Mouse (Mus musculus): Measurements from ENCODE around the gene 9130019O22Rik. TPM values are rescaled to one million over a fixed set of nuclear protein-coding genes. Genes with fewer than 3 reads are reported as not detected.
"Not testable (repeated sequence)": the region's sequence is repeated elsewhere in the genome, so short reads cannot be mapped to it uniquely, and the experiment has no call there.

The 9130019O22Rik gene
- polyA plus RNA-seq, 1 experiment: 0.34 TPM

GRCm38 (mm10) chr7:127391538-127391937 is 4.6 kb upstream of the 9130019O22Rik start:
- Histone ChIP-seq H3ac (ENCODE audit: control insufficient read depth, insufficient read length) (no peak overlapping the region), H3K4me2 (ENCODE audit: low read depth) (no peak overlapping the region), H3K4me3 (no peak overlapping the region), H3K27me3 (ENCODE audit: control insufficient read depth, insufficient read depth, insufficient read length) (no peaks in the 10 kb centered on the region), H3K36me3 (ENCODE audit: control insufficient read depth, insufficient read depth) (no peaks in the 10 kb centered on the region), H3K79me2 (ENCODE audit: control insufficient read depth, insufficient read depth) (no peaks in the 10 kb centered on the region)
- no peak for TF ChIP-seq CEBPB (IDR thresholded peaks at IDR 0.05; ENCODE audit: insufficient read depth, poor library complexity, severe bottlenecking)
- TF ChIP-seq TCF12 (IDR thresholded peaks at IDR 0.05; ENCODE audit: insufficient read depth, poor library complexity, severe bottlenecking): no peak
- no peak for TF ChIP-seq SRF (IDR thresholded peaks at IDR 0.05; ENCODE audit: control insufficient read depth, insufficient read length, low read depth)
- TF ChIP-seq USF1 (IDR thresholded peaks at IDR 0.05; ENCODE audit: low read depth): no peak
- no peak for TF ChIP-seq TCF3 (IDR thresholded peaks at IDR 0.05; ENCODE audit: insufficient read length, low read depth)
- no peak for TF ChIP-seq E2F4 (IDR thresholded peaks at IDR 0.05; ENCODE audit: insufficient read depth)
- no peak for TF ChIP-seq MYOG (IDR thresholded peaks at IDR 0.05; ENCODE audit: control insufficient read depth in 1 of 3, insufficient read depth in 1 of 3, insufficient read length in 2 of 3, low read depth in 2 of 3)
- no peak for TF ChIP-seq MAX (IDR thresholded peaks at IDR 0.05; ENCODE audit: low read depth)
- no peak for TF ChIP-seq POLR2AphosphoS2 (IDR thresholded peaks at IDR 0.05; ENCODE audit: insufficient read length, low read depth)
- no peak for TF ChIP-seq REST (IDR thresholded peaks at IDR 0.05; ENCODE audit: insufficient read depth, insufficient read length)
- no peak for TF ChIP-seq MYOD1 (IDR thresholded peaks at IDR 0.05; ENCODE audit: control insufficient read depth in 1 of 3, insufficient read length in 2 of 3, low read depth in 2 of 3)
- no peak for TF ChIP-seq POLR2A (IDR thresholded peaks at IDR 0.05; ENCODE audit: insufficient read length, low read depth)

- no peak overlapping the region for H3K4me3 ChIP-seq
- H3K79me2 ChIP-seq (ENCODE audit: control insufficient read depth, insufficient read depth): no peaks in the 10 kb centered on the region
- no peaks in the 10 kb centered on the region for H3K27me3 ChIP-seq (ENCODE audit: control insufficient read depth, insufficient read depth, insufficient read length)
- no peak for TF ChIP-seq MYOG (IDR thresholded peaks at IDR 0.05; ENCODE audit: control insufficient read depth in 1 of 3, insufficient read depth in 1 of 3, insufficient read length in 2 of 3, low read depth in 2 of 3)
- TF ChIP-seq MAX (IDR thresholded peaks at IDR 0.05; ENCODE audit: low read depth): no peak
- no peak for TF ChIP-seq E2F4 (IDR thresholded peaks at IDR 0.05; ENCODE audit: insufficient read depth)
- TF ChIP-seq CEBPB (IDR thresholded peaks at IDR 0.05; ENCODE audit: insufficient read depth, poor library complexity, severe bottlenecking): no peak
- no peak for TF ChIP-seq POLR2A (IDR thresholded peaks at IDR 0.05; ENCODE audit: insufficient read length, low read depth)
- no peak for TF ChIP-seq SRF (IDR thresholded peaks at IDR 0.05; ENCODE audit: control insufficient read depth, insufficient read length, low read depth)
- TF ChIP-seq USF1 (IDR thresholded peaks at IDR 0.05; ENCODE audit: low read depth): no peak
- TF ChIP-seq POLR2AphosphoS2 (IDR thresholded peaks at IDR 0.05; ENCODE audit: insufficient read length, low read depth): no peak
- TF ChIP-seq REST (IDR thresholded peaks at IDR 0.05; ENCODE audit: insufficient read depth, insufficient read length): no peak
- TF ChIP-seq TCF12 (IDR thresholded peaks at IDR 0.05; ENCODE audit: insufficient read depth, poor library complexity, severe bottlenecking): no peak
- TF ChIP-seq MYOD1 (IDR thresholded peaks at IDR 0.05; ENCODE audit: control insufficient read depth in 1 of 3, insufficient read length in 2 of 3, low read depth in 2 of 3): no peak
- no peak for TF ChIP-seq TCF3 (IDR thresholded peaks at IDR 0.05; ENCODE audit: insufficient read length, low read depth)
- no peak overlapping the region for H3ac ChIP-seq (ENCODE audit: control insufficient read depth, insufficient read length)
- H3K36me3 ChIP-seq (ENCODE audit: control insufficient read depth, insufficient read depth): no peaks in the 10 kb centered on the region
- no peak overlapping the region for H3K4me2 ChIP-seq (ENCODE audit: low read depth)
Measured at GRCm38 (mm10) chr7:127390306-127390705, 3.3 kb upstream of the 9130019O22Rik start.

DNA sequence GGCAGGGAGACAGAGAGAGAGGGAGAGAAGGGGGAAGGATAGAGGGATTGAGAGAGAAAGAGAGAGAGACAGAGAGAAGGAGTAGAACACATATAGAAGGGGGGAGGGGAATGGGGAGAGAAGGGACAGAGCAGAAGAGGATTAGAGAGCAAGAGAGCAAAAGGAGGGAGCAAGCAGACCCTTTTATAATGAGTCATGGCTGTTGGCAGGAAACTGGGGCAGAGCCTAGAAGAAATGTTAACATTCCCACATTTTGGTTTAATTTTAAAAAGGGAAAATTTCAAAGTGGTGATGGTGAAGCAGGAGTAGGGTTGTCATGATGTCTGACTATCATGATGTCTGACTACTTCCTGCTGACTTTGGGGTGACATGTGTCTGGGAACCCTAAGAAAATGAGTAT is 1.2 kb upstream of the 9130019O22Rik start:
- H3K4me2 ChIP-seq (ENCODE audit: low read depth); H3K4me3 ChIP-seq; H3K79me2 ChIP-seq (ENCODE audit: control insufficient read depth, insufficient read depth): not testable (repeated sequence)

DNA sequence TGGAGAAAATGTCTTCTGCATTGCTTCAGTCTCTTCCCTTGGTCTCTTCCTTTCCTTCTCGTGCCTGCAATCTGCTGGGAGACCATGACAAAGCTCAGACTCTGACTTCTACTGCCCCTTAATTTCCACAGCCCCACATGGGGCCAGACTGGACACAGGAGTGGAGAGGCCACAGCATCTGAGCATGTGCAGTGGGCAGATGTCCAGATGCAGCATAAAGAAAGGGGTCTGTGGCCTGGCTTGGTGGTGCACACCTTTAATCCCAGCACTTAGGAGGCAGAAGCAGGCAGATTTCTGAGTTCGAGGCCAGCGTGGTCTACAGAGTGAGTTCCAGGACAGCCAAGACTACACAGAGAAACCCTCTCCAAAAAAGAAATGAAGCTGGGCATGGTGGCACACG is 1.4 kb downstream of the 9130019O22Rik start:
- H3K79me2 ChIP-seq (ENCODE audit: control insufficient read depth, insufficient read depth); H3K4me3 ChIP-seq; H3K4me2 ChIP-seq (ENCODE audit: low read depth); H3K36me3 ChIP-seq (ENCODE audit: control insufficient read depth, insufficient read depth); H3K27me3 ChIP-seq (ENCODE audit: control insufficient read depth, insufficient read depth, insufficient read length); H3ac ChIP-seq (ENCODE audit: control insufficient read depth, insufficient read length): not testable (repeated sequence)

More for the DNA sequence above, 1.2 kb upstream of the 9130019O22Rik start:
- not testable (repeated sequence) for H3K27me3 ChIP-seq (ENCODE audit: control insufficient read depth, insufficient read depth, insufficient read length); H3ac ChIP-seq (ENCODE audit: control insufficient read depth, insufficient read length); H3K36me3 ChIP-seq (ENCODE audit: control insufficient read depth, insufficient read depth)

DNA sequence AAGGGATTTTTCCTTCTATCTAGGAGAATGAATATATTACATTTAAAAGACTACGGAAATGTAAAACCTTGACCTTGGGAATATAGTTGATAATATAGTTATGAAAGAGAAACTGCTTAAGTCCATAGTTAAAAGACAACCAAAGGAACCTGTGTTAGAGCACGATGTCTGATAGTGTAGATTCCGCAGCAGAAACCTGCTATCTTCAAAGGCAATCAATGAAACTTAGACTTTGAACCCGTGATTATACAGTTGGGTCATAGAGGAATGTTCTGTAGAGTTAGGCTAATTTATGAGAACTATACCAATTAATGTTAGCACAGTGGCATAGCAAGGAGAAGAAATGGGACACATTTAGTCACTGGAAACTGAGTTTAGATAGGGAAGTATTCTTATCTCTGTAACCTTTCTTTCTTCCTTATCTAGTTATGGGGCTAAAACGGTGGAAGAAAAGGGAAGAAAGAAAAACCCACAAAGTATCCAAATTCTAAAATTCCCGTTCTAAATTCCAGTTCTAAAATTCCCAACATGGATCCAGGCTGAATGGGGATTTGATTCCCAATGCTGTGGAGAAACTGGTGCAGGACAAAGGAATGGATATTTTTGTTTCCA is 8.6 kb downstream of the 9130019O22Rik start:
- Histone ChIP-seq H3K27me3 (ENCODE audit: control insufficient read depth, insufficient read depth, insufficient read length) (no peaks in the 10 kb centered on the region), H3K79me2 (ENCODE audit: control insufficient read depth, insufficient read depth) (no peaks in the 10 kb centered on the region), H3K36me3 (ENCODE audit: control insufficient read depth, insufficient read depth) (no peaks in the 10 kb centered on the region), H3ac (ENCODE audit: control insufficient read depth, insufficient read length) (no peak overlapping the region), H3K4me3 (no peak overlapping the region), H3K4me2 (ENCODE audit: low read depth) (no peak overlapping the region)
- no peak for TF ChIP-seq E2F4 (IDR thresholded peaks at IDR 0.05; ENCODE audit: insufficient read depth)
- no peak for TF ChIP-seq POLR2AphosphoS2 (IDR thresholded peaks at IDR 0.05; ENCODE audit: insufficient read length, low read depth)
- TF ChIP-seq USF1 (IDR thresholded peaks at IDR 0.05; ENCODE audit: low read depth): no peak

Data from myocyte (in vitro differentiated cells).